Mouse (Mus musculus) CH12.LX (cell line): ENCODE results near the gene Mapk6. TPM values are rescaled to one million over a fixed set of nuclear protein-coding genes. Genes with fewer than 3 reads are reported as not detected.

ENCODE experiments used
- DNase-seq: peaks from one replicate; pipeline ENCODE4 v3.0.0-alpha.2; 2013; ENCODE audit errors: extremely low read depth
- H3K27ac ChIP-seq: 2 replicates; pipeline ENCODE4 v1.5.1; 2012; ENCODE audit warnings: low read depth, mild to moderate bottlenecking, control low read depth, moderate library complexity; ENCODE audit not compliant: insufficient read depth
- H3K27me3 ChIP-seq: replicated peaks from 2 replicates; pipeline ENCODE3; 2012; ENCODE audit warnings: inconsistent platforms
- H3K36me3 ChIP-seq, 2 experiments: replicated peaks in 1 of 2; 2 replicates each; pipeline versions ENCODE3 to v1.6.1; 2012; ENCODE audit warnings: inconsistent platforms in 1 of 2, low read length in 1 of 2, mild to moderate bottlenecking in 1 of 2, mixed read lengths in 1 of 2, moderate library complexity in 1 of 2; ENCODE audit not compliant: control insufficient read depth in 1 of 2, insufficient read depth in 1 of 2
- H3K4me1 ChIP-seq, 2 experiments: 2 replicates each; pipeline ENCODE4 v1.6.1; 2012; ENCODE audit warnings: inconsistent platforms in 1 of 2, moderate library complexity in 1 of 2; ENCODE audit not compliant: insufficient read depth in 2 of 2, control insufficient read depth in 1 of 2
- H3K4me2 ChIP-seq: 2 replicates; pipeline ENCODE4 v1.6.1; 2012; ENCODE audit warnings: low read depth, mild to moderate bottlenecking, control low read depth; ENCODE audit not compliant: poor library complexity, insufficient read depth, severe bottlenecking
- H3K4me3 ChIP-seq, 3 experiments: fragments of 150-350 bp in 1 of 3; sonication (generic) in 1 of 3; replicated peaks in 1 of 3; 2 replicates each; pipeline versions ENCODE3 to v1.5.1; 2011 to 2012; ENCODE audit warnings: low read depth in 2 of 3, low read length in 2 of 3, mild to moderate bottlenecking in 2 of 3, moderate library complexity in 2 of 3, control low read depth in 1 of 3, improper control_type of control experiment in 1 of 3, inconsistent platforms in 1 of 3, mixed read lengths in 1 of 3; ENCODE audit not compliant: poor library complexity in 1 of 3
- H3K79me2 ChIP-seq: replicated peaks from 2 replicates; pipeline ENCODE4 v1.6.1; 2012; ENCODE audit warnings: mild to moderate bottlenecking, moderate library complexity; ENCODE audit not compliant: control insufficient read depth, poor library complexity, insufficient read depth, severe bottlenecking; ENCODE audit errors: extremely low read depth
- H3K9ac ChIP-seq: 2 replicates; pipeline ENCODE4 v1.6.1; 2012; ENCODE audit warnings: low read depth, mild to moderate bottlenecking, control low read depth, moderate library complexity; ENCODE audit not compliant: insufficient read depth
- H3K9me3 ChIP-seq: replicated peaks from 2 replicates; pipeline ENCODE3; 2012; ENCODE audit warnings: low read length, inconsistent platforms, mixed read lengths
- BHLHE40 ChIP-seq: IDR thresholded peaks from 2 replicates; pipeline ENCODE4 v1.6.1; 2011; ENCODE audit warnings: mild to moderate bottlenecking, low read depth, low read length, improper control_type of control experiment
- CHD1 ChIP-seq: IDR thresholded peaks from 2 replicates; pipeline ENCODE4 v1.6.1; 2012; ENCODE audit warnings: low read depth, low read length, improper control_type of control experiment, inconsistent platforms
- CHD2 ChIP-seq: IDR thresholded peaks from 2 replicates; pipeline ENCODE4 v1.6.1; 2011; ENCODE audit warnings: low read length, improper control_type of control experiment
- CTCF ChIP-seq, 2 experiments: IDR thresholded peaks in 1 of 2; conservative IDR thresholded peaks in 1 of 2; 2 replicates each; pipeline ENCODE4 v1.5.1; 2011 to 2012; ENCODE audit warnings: low read depth in 2 of 2, low read length in 2 of 2, improper control_type of control experiment in 1 of 2, inconsistent platforms in 1 of 2, mild to moderate bottlenecking in 1 of 2, moderate library complexity in 1 of 2
- E2F4 ChIP-seq: IDR thresholded peaks from 2 replicates; pipeline ENCODE4 v1.6.1; 2011; ENCODE audit warnings: low read depth, low read length, improper control_type of control experiment; ENCODE audit not compliant: insufficient replicate concordance
- EP300 ChIP-seq: IDR thresholded peaks from 2 replicates; pipeline ENCODE4 v1.6.1; 2011; ENCODE audit warnings: low read length, improper control_type of control experiment
- ETS1 ChIP-seq: conservative IDR thresholded peaks from 2 replicates; pipeline ENCODE4 v1.6.1; 2012; ENCODE audit warnings: low read depth, mild to moderate bottlenecking, inconsistent platforms, low read length, improper control_type of control experiment, moderate library complexity
- GABPA ChIP-seq: IDR thresholded peaks from 2 replicates; pipeline ENCODE4 v1.6.1; 2012; ENCODE audit warnings: low read depth, low read length, improper control_type of control experiment, inconsistent platforms; ENCODE audit not compliant: insufficient replicate concordance
- HCFC1 ChIP-seq: IDR thresholded peaks from 2 replicates; pipeline ENCODE4 v1.6.1; 2012; ENCODE audit warnings: low read depth, mild to moderate bottlenecking, inconsistent platforms, low read length, improper control_type of control experiment
- IRF4 ChIP-seq: IDR thresholded peaks from 2 replicates; pipeline ENCODE4 v1.6.1; 2014; ENCODE audit warnings: low read depth, mild to moderate bottlenecking, inconsistent platforms, low read length, improper control_type of control experiment
- JUN ChIP-seq: IDR thresholded peaks from 2 replicates; pipeline ENCODE4 v1.6.1; 2011; ENCODE audit warnings: low read depth, mild to moderate bottlenecking, low read length, improper control_type of control experiment, moderate library complexity; ENCODE audit not compliant: insufficient read depth
- KAT2A ChIP-seq: IDR thresholded peaks from 2 replicates; pipeline ENCODE4 v1.6.1; 2012; ENCODE audit warnings: low read length, improper control_type of control experiment, inconsistent platforms; ENCODE audit not compliant: insufficient replicate concordance
- MAFK ChIP-seq: IDR thresholded peaks from 2 replicates; pipeline ENCODE4 v1.6.1; 2011; ENCODE audit warnings: low read length, improper control_type of control experiment; ENCODE audit not compliant: insufficient replicate concordance
- MAX ChIP-seq: IDR thresholded peaks from 2 replicates; pipeline ENCODE4 v1.6.1; 2011; ENCODE audit warnings: low read length, improper control_type of control experiment
- MYC ChIP-seq: IDR thresholded peaks from 2 replicates; pipeline ENCODE4 v1.6.1; 2011; ENCODE audit warnings: low read depth, mild to moderate bottlenecking, improper control_type of control experiment, low read length
- NELFE ChIP-seq: IDR thresholded peaks from 2 replicates; pipeline ENCODE4 v1.6.1; 2011; ENCODE audit warnings: low read depth, low read length, improper control_type of control experiment
- NRF1 ChIP-seq: IDR thresholded peaks from 2 replicates; pipeline ENCODE4 v1.6.1; 2014; ENCODE audit warnings: low read depth, mild to moderate bottlenecking, inconsistent platforms, low read length, improper control_type of control experiment, moderate library complexity
- PAX5 ChIP-seq: IDR thresholded peaks from 2 replicates; pipeline ENCODE4 v1.6.1; 2012; ENCODE audit warnings: low read length, inconsistent platforms, mixed read lengths
- POLR2A ChIP-seq: IDR thresholded peaks from 2 replicates; pipeline ENCODE4 v1.6.1; 2011; ENCODE audit warnings: low read depth, mild to moderate bottlenecking, improper control_type of control experiment, low read length
- POLR2AphosphoS2 ChIP-seq: IDR thresholded peaks from 2 replicates; pipeline ENCODE4 v1.6.1; 2011; ENCODE audit warnings: low read depth, low read length, improper control_type of control experiment
- RAD21 ChIP-seq: IDR thresholded peaks from 2 replicates; pipeline ENCODE4 v1.6.1; 2011; ENCODE audit warnings: low read depth, mild to moderate bottlenecking, low read length, improper control_type of control experiment, moderate library complexity
- RCOR1 ChIP-seq: conservative IDR thresholded peaks from 2 replicates; pipeline ENCODE4 v1.6.1; 2012; ENCODE audit warnings: low read depth, mild to moderate bottlenecking, inconsistent platforms, low read length, improper control_type of control experiment
- SIN3A ChIP-seq: IDR thresholded peaks from 2 replicates; pipeline ENCODE4 v1.6.1; 2012; ENCODE audit warnings: low read length, improper control_type of control experiment, inconsistent platforms
- SMC3 ChIP-seq: IDR thresholded peaks from 2 replicates; pipeline ENCODE4 v1.6.1; 2011; ENCODE audit warnings: low read depth, low read length, improper control_type of control experiment
- TCF12 ChIP-seq: IDR thresholded peaks from 2 replicates; pipeline ENCODE4 v1.6.1; 2014; ENCODE audit warnings: low read depth, mild to moderate bottlenecking, inconsistent platforms, low read length, improper control_type of control experiment
- USF1 ChIP-seq: IDR thresholded peaks from 2 replicates; pipeline ENCODE4 v1.6.1; 2014; ENCODE audit warnings: low read depth, mild to moderate bottlenecking, inconsistent platforms, low read length, improper control_type of control experiment
- USF2 ChIP-seq: conservative IDR thresholded peaks from 2 replicates; pipeline ENCODE4 v1.6.1; 2011; ENCODE audit warnings: low read depth, low read length, improper control_type of control experiment
- ZC3H11A ChIP-seq: IDR thresholded peaks from 2 replicates; pipeline ENCODE4 v1.6.1; 2012; ENCODE audit warnings: low read depth, mild to moderate bottlenecking, inconsistent platforms, low read length, improper control_type of control experiment
- ZKSCAN1 ChIP-seq: IDR thresholded peaks from 2 replicates; pipeline ENCODE4 v1.6.1; 2012; ENCODE audit warnings: low read depth, inconsistent platforms, low read length, improper control_type of control experiment, borderline replicate concordance
- ZMIZ1 ChIP-seq: IDR thresholded peaks from 2 replicates; pipeline ENCODE4 v1.6.1; 2012; ENCODE audit warnings: low read depth, mild to moderate bottlenecking, inconsistent platforms, low read length, improper control_type of control experiment
- dilution Hi-C: fragments of 300-500 bp; cut with MboI; formaldehyde crosslinking; loops from 2 replicates; pipeline ENCODE4 v1.14.3; 2020; ENCODE audit warnings: low sequenced_read_pairs; ENCODE audit not compliant: extremely low pct_unique_long_range_greater_than_20kb, extremely low pct_ligation_motif_present
- in situ Hi-C: fragments of 300-500 bp; cut with MboI; formaldehyde crosslinking; loops from 3 replicates; pipeline ENCODE4 v1.14.3; 2019; ENCODE audit warnings: low sequenced_read_pairs, low pct_ligation_motif_present, low pct_unique_long_range_greater_than_20kb, mixed read lengths
- polyA plus RNA-seq: library from polyadenylated mRNA; unstranded; fragments of >175 nt; gene quantifications from 2 replicates; pipeline ENCODE4 v1.2.1, GENCODE M21; 2012; ENCODE audit warnings: low read depth; ENCODE audit not compliant: insufficient read length
- total RNA-seq, 2 experiments: library from RNA; depleted of rRNA; stranded (reverse); fragments of 300-350 nt in 1 of 2; fragments of >200 nt in 1 of 2; gene quantifications; 2 replicates each; pipeline ENCODE4 v1.2.3; 2012 to 2014

The Mapk6 gene
- total and polyA plus RNA-seq, 3 experiments, result 23.3 to 62.2 (median 34.2) TPM

DNA sequence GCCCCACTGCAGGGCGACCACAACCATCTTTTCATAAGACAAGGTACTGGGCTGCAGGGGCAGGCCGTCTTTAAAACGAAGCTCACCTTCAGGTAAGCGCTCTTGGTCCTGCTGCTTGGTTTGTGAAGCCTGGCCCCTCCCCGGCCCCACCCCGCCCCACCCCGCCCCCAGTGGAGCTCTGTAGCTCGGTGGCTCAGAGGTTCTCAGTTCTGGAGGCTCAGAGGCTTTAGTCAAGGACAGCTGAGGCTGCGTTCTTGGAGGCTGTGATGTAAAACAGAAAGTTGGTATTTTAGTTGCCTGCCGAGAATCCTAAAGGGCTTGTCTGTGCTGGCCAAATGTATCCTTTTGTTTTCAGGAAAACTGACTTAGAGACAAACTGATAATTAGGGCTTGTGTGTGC is 45.9 kb upstream of the Mapk6 start:
- Histone ChIP-seq H3K9me3 (peaks cover 9% of the 10 kb centered on the region), H3K27me3 (no peaks in the 10 kb centered on the region), H3K4me2 (0 out of 2 replicates have a peak overlapping the region, but pooled peaks have one; percentile 8), H3K4me1 (peaks cover 18 to 43% of the 10 kb centered on the region in 2 experiments), H3K27ac (peak overlapping the region; percentile 33; the same call in 1 of the 2 replicates), H3K4me3 (no peak overlapping the region), H3K79me2 (no peaks in the 10 kb centered on the region; the same call in 1 of the 2 replicates), H3K36me3 (peaks cover 69 to 76% of the 10 kb centered on the region in 2 experiments), H3K9ac (no peak overlapping the region)
- TF ChIP-seq MAX (no peak), USF2 (no peak), E2F4 (no peak), ZMIZ1 (no peak), BHLHE40 (no peak), USF1 (no peak), CHD2 (no peak), GABPA (no peak), SMC3 (no peak), ZKSCAN1 (no peak), MYC (no peak), RCOR1 (no peak), PAX5 (no peak), NRF1 (no peak), HCFC1 (no peak)
- peak; percentile 58 for DNase-seq
- dilution Hi-C loops, result no loop called here
- in situ Hi-C loops, result no loop called here

DNA sequence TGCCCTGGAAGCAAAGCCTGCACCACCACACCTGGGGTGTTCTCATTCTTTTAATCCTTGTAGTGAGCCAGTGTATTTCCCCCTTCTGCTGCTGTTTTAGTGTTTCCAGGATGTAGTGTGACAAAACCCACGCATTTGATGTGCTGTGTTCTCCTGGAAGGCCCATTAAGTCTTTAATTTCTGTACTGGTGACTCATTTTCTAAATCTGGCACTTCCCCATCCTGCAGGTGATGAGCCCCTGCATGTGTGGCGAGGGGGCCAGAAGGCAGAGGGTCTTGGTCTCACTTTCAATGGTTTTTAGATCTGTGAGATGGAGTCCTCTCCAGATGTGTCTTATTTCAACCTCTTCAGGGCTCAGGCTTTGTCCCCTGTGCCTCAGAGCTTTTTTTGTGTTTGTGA is 44.2 kb upstream of the Mapk6 start:
- peak overlapping the region in 2 of 3 experiments; percentile 19 to 45 for H3K4me3 ChIP-seq
- peaks cover 65 to 74% of the 10 kb centered on the region in 2 experiments for H3K36me3 ChIP-seq
- H3K79me2 ChIP-seq, result no peaks in the 10 kb centered on the region; the same call in 1 of the 2 replicates
- peaks cover 9% of the 10 kb centered on the region for H3K9me3 ChIP-seq
- H3K4me2 ChIP-seq, result peak overlapping the region; percentile 66
- H3K27ac ChIP-seq, result peak overlapping the region; percentile 97
- peak; percentile 72 for DNase-seq
- H3K9ac ChIP-seq, result peak overlapping the region; percentile 15; the same call in 1 of the 2 replicates
- peaks cover 18 to 45% of the 10 kb centered on the region in 2 experiments for H3K4me1 ChIP-seq
- dilution Hi-C loops, result no loop called here
- in situ Hi-C loops, result no loop called here
- H3K27me3 ChIP-seq, result no peaks in the 10 kb centered on the region
- TF ChIP-seq RCOR1 (peak; percentile 67), BHLHE40 (peak; percentile 93), MYC (peak; percentile 69), IRF4 (peak; percentile 73), ZMIZ1 (peak; percentile 75; the same call in 1 of the 2 replicates), SIN3A (peak; percentile 85), KAT2A (0 out of 2 replicates have a peak, but pooled peaks have one; percentile 20), TCF12 (peak; percentile 94), RAD21 (no peak), POLR2A (0 out of 2 replicates have a peak, but pooled peaks have one; percentile 9), USF1 (no peak), GABPA (no peak), SMC3 (no peak), NELFE (0 out of 2 replicates have a peak, but pooled peaks have one; percentile 34), HCFC1 (no peak), JUN (peak; percentile 93), ETS1 (peak; percentile 92), MAFK (0 out of 2 replicates have a peak, but pooled peaks have one; percentile 63), ZC3H11A (no peak), POLR2AphosphoS2 (no peak), EP300 (peak; percentile 97), CTCF (conservative IDR thresholded peaks at IDR 0.05 in 1 of 2, IDR thresholded peaks at IDR 0.05 in 1 of 2; ENCODE audit: low read depth in 2 of 2, low read length in 2 of 2) (no peak), PAX5 (no peak), E2F4 (0 out of 2 replicates have a peak, but pooled peaks have one; percentile 54), CHD1 (0 out of 2 replicates have a peak, but pooled peaks have one; percentile 85), CHD2 (peak; percentile 69), ZKSCAN1 (no peak)
